Mouse (Mus musculus) midbrain, embryonic 14.5 days (tissue): ENCODE measurements at regions not wholly inside any gene's neighbourhood (a gene's known extent, or its start where the extent isn't known, plus 50 kb on each side); places are given as distances from the start of the nearest gene placed in this dataset.

Experiments used
- ATAC-seq: fragments of 200-750 bp; cut with Nextera tagmentation; 2 replicates; pipeline ENCODE4 v1.8.0; 2017; ENCODE audit warnings: moderate number of reproducible peaks, moderate library complexity; ENCODE audit not compliant: low FRiP score, low TSS enrichment
- DNase-seq: peaks from one replicate; pipeline ENCODE4 v3.0.0-alpha.2; 2015
- H3K27ac ChIP-seq: fragments of 300-500 bp; sonication (generic); replicated peaks from 2 replicates; pipeline ENCODE4 v1.5.1; 2014; ENCODE audit warnings: mild to moderate bottlenecking, low read depth, low read length, moderate library complexity
- H3K27me3 ChIP-seq: fragments of 300-500 bp; sonication (generic); 2 replicates; pipeline ENCODE4 v1.6.1; 2014; ENCODE audit warnings: low read length, control low read depth, mixed read lengths; ENCODE audit not compliant: control insufficient read depth, insufficient read depth
- H3K36me3 ChIP-seq: fragments of 300-500 bp; sonication (generic); 2 replicates; pipeline ENCODE4 v1.6.1; 2014; ENCODE audit warnings: low read length, control low read depth; ENCODE audit not compliant: control insufficient read depth, insufficient read depth
- H3K4me1 ChIP-seq: fragments of 300-500 bp; sonication (generic); 2 replicates; pipeline ENCODE4 v1.6.1; 2014; ENCODE audit warnings: mild to moderate bottlenecking, antibody characterized with exemption, low read length, control low read depth; ENCODE audit not compliant: control insufficient read depth, insufficient read depth
- H3K4me2 ChIP-seq: fragments of 300-500 bp; sonication (generic); 2 replicates; pipeline ENCODE4 v1.6.1; 2014; ENCODE audit warnings: mild to moderate bottlenecking, low read length, moderate library complexity
- H3K4me3 ChIP-seq: fragments of 300-500 bp; sonication (generic); replicated peaks from 2 replicates; pipeline ENCODE4 v1.5.1; 2014; ENCODE audit warnings: low read depth, low read length
- H3K9ac ChIP-seq: fragments of 300-500 bp; sonication (generic); replicated peaks from 2 replicates; pipeline ENCODE4 v1.6.1; 2014; ENCODE audit warnings: mild to moderate bottlenecking, low read length, moderate library complexity
- H3K9me3 ChIP-seq: fragments of 300-500 bp; sonication (generic); 2 replicates; pipeline ENCODE4 v1.6.1; 2016; ENCODE audit warnings: low read length, control low read depth, mixed read lengths; ENCODE audit not compliant: control insufficient read depth
- WGBS: fragments of 180-500 bp; shearing (Covaris S2); extraction: QIAGEN DNeasy Blood & Tissue Kit; methylation state at CpG from one replicate; pipeline ENCODE4 v1.1.7; 2014; 5-methylcytosine and 5-hydroxymethylcytosine counted together

GRCm38 (mm10) chr8:64542501-64542900 lies 150.4 kb downstream of the Cpe start:
- no peaks in the 10 kb centered on the region for H3K4me1 ChIP-seq
- DNase-seq (no peak), ATAC-seq (no peak)
- no peak overlapping the region for H3K4me3 ChIP-seq
- no peak overlapping the region for H3K27ac ChIP-seq
- H3K36me3 ChIP-seq, result no peaks in the 10 kb centered on the region
- H3K9me3 ChIP-seq, result no peaks in the 10 kb centered on the region
- no peak overlapping the region for H3K9ac ChIP-seq
- WGBS, result 88% methylated on average over 3 of the region's 3 CpGs
- no peaks in the 10 kb centered on the region for H3K27me3 ChIP-seq
- no peak overlapping the region for H3K4me2 ChIP-seq

GRCm38 (mm10) chr8:64539846-64540472 lies 152.9 kb downstream of the Cpe start:
- H3K9ac ChIP-seq, result no peak overlapping the region
- no peaks in the 10 kb centered on the region for H3K4me1 ChIP-seq
- ATAC-seq (no peak), DNase-seq (no peak)
- no peaks in the 10 kb centered on the region for H3K36me3 ChIP-seq
- WGBS, result 90% methylated on average over 4 of the region's 4 CpGs
- H3K27me3 ChIP-seq, result no peaks in the 10 kb centered on the region
- no peak overlapping the region for H3K27ac ChIP-seq
- H3K9me3 ChIP-seq, result no peaks in the 10 kb centered on the region
- H3K4me2 ChIP-seq, result no peak overlapping the region
- no peak overlapping the region for H3K4me3 ChIP-seq

- ATAC-seq (no peak), DNase-seq (no peak)
- H3K9ac ChIP-seq, result no peak overlapping the region
- H3K27ac ChIP-seq, result no peak overlapping the region
- no peak overlapping the region for H3K4me2 ChIP-seq
- WGBS, result 91% methylated on average over 2 of the region's 2 CpGs
- H3K36me3 ChIP-seq, result no peaks in the 10 kb centered on the region
- H3K4me3 ChIP-seq, result no peak overlapping the region
- no peaks in the 10 kb centered on the region for H3K9me3 ChIP-seq
- no peaks in the 10 kb centered on the region for H3K4me1 ChIP-seq
- H3K27me3 ChIP-seq, result no peaks in the 10 kb centered on the region
Observed at GRCm38 (mm10) chr8:64531780-64532179, 161.1 kb downstream of the Cpe start.

GRCm38 (mm10) chr8:64522441-64523102 lies 170.3 kb downstream of the Cpe start:
- ATAC-seq (no peak), DNase-seq (no peak)
- Histone ChIP-seq H3K27ac (no peak overlapping the region), H3K36me3 (no peaks in the 10 kb centered on the region), H3K4me2 (no peak overlapping the region), H3K27me3 (no peaks in the 10 kb centered on the region), H3K4me3 (no peak overlapping the region), H3K9ac (no peak overlapping the region), H3K4me1 (no peaks in the 10 kb centered on the region), H3K9me3 (no peaks in the 10 kb centered on the region)
- 89% methylated on average over 8 of the region's 8 CpGs for WGBS

- ATAC-seq (no peak), DNase-seq (no peak)
- Histone ChIP-seq H3K4me3 (no peak overlapping the region), H3K36me3 (no peaks in the 10 kb centered on the region), H3K9ac (no peak overlapping the region), H3K9me3 (no peaks in the 10 kb centered on the region), H3K4me2 (no peak overlapping the region), H3K27ac (no peak overlapping the region), H3K4me1 (no peaks in the 10 kb centered on the region), H3K27me3 (no peaks in the 10 kb centered on the region)
- WGBS, result 84% methylated on average over 1 of the region's 1 CpGs
Observed at GRCm38 (mm10) chr8:64519650-64520049, 173.2 kb downstream of the Cpe start.

- H3K4me1 ChIP-seq, result no peaks in the 10 kb centered on the region
- no peak for DNase-seq
- H3K9me3 ChIP-seq, result no peaks in the 10 kb centered on the region
- H3K9ac ChIP-seq, result no peak overlapping the region
- H3K36me3 ChIP-seq, result no peaks in the 10 kb centered on the region
- H3K27me3 ChIP-seq, result no peaks in the 10 kb centered on the region
- H3K4me2 ChIP-seq, result no peak overlapping the region
- H3K4me3 ChIP-seq, result no peak overlapping the region
- 90% methylated on average over 5 of the region's 5 CpGs for WGBS
- ATAC-seq, result no peak
- H3K27ac ChIP-seq, result no peak overlapping the region
Observed at GRCm38 (mm10) chr8:64515923-64516322, 176.9 kb downstream of the Cpe start.

- DNase-seq (peak; percentile 27), ATAC-seq (peak; percentile 59; the same call in 1 of the 2 replicates)
- no peaks in the 10 kb centered on the region for H3K4me1 ChIP-seq
- no peaks in the 10 kb centered on the region for H3K9me3 ChIP-seq
- 0 out of 2 replicates have a peak overlapping the region, but pooled peaks have one; percentile 20 for H3K27ac ChIP-seq
- no peak overlapping the region for H3K4me3 ChIP-seq
- H3K9ac ChIP-seq, result no peak overlapping the region
- WGBS, result 46% methylated on average over 6 of the region's 6 CpGs
- H3K4me2 ChIP-seq, result no peak overlapping the region
- no peaks in the 10 kb centered on the region for H3K36me3 ChIP-seq
- no peaks in the 10 kb centered on the region for H3K27me3 ChIP-seq
Observed at GRCm38 (mm10) chr8:64497281-64498060, 195.4 kb downstream of the Cpe start.

- WGBS, result 19% methylated on average over 14 of the region's 14 CpGs
Observed at GRCm38 (mm10) chr8:64496333-64497213, 196.3 kb downstream of the Cpe start.

More at GRCm38 (mm10) chr8:64496333-64497213, 196.3 kb downstream of the Cpe start:
- DNase-seq (peak; percentile 53), ATAC-seq (peak; percentile 54; the same call in 1 of the 2 replicates)
- no peaks in the 10 kb centered on the region for H3K36me3 ChIP-seq
- H3K4me3 ChIP-seq, result no peak overlapping the region
- H3K4me1 ChIP-seq, result no peaks in the 10 kb centered on the region
- no peaks in the 10 kb centered on the region for H3K9me3 ChIP-seq
- no peak overlapping the region; the same call in 1 of the 2 replicates for H3K27ac ChIP-seq
- peak overlapping the region; percentile 8; the same call in 1 of the 2 replicates for H3K4me2 ChIP-seq
- no peaks in the 10 kb centered on the region for H3K27me3 ChIP-seq
- H3K9ac ChIP-seq, result no peak overlapping the region
